Mouse (Mus musculus) E14TG2a.4 (cell line): ENCODE data around the gene Kri1.

Source experiments
- CTCF ChIP-seq: conservative IDR thresholded peaks from 2 replicates; pipeline ENCODE4 v1.5.1; 2014; ENCODE audit warnings: low read length
- NANOG ChIP-seq: IDR thresholded peaks from 2 replicates; pipeline ENCODE4 v1.6.1; 2014; ENCODE audit warnings: borderline replicate concordance, low read length, mixed read lengths
- POU5F1 ChIP-seq: IDR thresholded peaks from 2 replicates; pipeline ENCODE4 v1.6.1; 2014; ENCODE audit warnings: low read length, borderline replicate concordance

DNA sequence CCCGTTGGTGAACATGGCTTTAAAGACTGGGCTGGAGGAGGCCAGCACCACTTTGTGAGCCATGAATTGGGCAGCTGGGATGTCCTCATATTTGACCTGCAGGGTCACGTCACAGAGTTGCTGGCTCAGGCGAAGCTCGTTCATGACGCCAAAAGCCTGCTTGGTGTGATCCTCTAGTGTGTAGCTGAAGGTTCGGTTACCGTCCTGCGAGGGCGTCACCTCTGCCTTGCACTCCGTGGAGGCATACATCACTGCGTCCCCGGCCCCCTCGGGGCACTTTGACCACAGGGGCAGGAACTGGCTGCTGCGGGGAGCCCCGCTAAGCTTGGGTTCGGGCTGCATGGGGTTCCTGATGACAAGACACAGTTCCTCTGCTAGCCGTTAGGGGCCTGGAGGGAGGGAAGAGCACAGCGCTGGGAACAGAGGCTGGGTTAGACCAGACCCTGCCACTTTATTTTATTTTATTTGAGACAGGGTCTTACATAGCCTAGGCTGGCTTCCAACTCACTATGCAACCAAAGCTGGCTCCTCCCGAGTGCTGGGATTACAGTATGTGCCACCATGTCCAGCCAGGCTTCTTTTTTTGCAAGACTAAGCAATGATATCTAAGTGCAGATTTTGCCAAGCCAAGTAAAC is 50.3 kb downstream of the Kri1 start:
- TF ChIP-seq CTCF: peak; percentile 22
- TF ChIP-seq POU5F1: no peak
- no peak for TF ChIP-seq NANOG
